Mouse (Mus musculus) urinary bladder, adult 18-20 months (tissue): Measurements from ENCODE around the gene Mest.

Source experiments
- DNase-seq, 2 experiments: peaks; one replicate each; pipeline ENCODE4 v3.0.0; 2022; ENCODE audit warnings: low spot score in 2 of 2, mixed read lengths in 2 of 2

The Mest gene

DNA sequence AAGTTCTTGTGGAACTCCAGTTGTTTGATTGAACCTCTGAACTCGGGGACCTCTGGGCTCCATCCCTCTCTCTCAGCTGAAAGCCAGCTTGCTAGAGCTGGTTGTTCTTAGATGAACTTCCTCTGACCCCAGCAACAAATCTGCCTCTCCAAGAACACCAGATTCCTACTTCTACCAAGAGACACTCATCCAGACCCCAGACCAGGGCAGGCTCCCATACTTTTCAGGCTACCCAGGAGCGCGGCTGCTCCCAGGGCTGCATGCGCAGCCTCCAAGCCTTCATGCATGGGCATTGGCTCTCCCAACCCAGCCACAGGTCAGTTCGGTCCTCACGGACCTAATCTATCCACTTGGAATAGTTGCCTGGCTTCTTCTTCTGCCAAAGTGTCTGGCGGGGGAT lies at the start of gene Mest:
TSS of gene Mest (plus strand) at position 217 of the 400 bp plus-strand sequence.
- DNase-seq: no peak

DNA sequence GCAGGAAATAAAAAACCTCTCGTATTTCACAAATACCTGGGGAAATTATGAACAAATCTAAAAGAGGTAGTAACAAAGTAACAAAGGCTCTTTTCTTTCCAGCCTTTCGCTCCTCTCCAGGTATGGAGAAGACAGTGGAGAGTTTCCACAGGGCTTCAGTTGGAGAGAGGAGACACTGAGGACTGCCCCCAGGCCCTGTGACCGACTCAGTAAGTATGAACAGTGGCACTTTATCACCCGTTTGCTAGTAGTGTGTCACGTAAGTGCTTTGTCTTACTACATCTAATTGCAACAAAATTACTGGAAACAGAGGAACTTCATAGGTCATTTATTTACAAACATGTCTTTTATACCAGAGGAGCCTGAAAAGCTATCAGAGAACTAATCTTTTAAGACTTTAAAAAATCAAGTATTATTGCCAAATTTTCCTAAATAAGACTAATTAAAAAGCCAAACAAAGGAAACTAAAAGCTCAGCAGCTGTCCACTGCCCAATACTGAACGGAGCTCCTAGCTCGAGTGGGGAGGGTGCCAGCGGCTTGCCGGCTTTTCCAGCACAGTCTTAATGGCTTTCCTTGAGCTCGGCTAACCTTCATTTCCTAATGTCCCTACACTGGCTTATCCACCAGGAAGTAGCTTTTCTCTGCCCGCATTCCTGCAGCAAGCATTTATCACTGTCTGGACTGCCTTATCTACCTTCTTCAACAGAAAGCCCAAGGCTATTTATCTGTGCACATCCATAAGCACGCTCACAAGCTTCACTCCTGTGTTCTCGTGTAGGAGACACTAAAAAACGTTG lies 49.4 kb upstream of the Mest start:
- DNase-seq: no peak

DNA sequence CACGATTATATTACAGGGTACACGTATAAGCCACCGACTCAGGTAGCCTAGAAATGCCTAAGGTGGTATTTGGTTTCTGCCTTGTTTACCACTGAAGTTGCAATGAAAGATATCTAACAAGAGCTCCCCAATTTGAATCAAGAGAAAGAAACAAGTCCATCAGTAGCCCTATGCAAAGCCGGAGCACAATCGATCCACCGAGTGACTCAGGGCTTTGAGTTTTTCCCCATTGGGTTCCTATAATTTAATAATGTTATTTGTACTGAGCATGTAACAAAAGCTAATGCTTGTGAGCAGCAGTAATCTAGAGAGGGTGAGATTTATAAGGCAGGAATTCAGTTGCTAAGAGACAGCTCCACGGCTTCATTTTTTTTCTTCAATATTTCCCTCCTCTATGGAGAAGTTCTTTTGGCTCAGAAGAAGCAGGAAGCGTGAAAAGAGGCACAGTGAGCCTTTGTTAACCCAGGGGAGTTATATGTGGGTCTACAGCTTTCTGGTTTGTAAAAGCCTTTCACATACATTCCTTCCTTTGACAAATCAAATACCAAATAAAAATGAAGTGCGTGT lies 48.5 kb upstream of the Mest start:
- no peak for DNase-seq

DNA sequence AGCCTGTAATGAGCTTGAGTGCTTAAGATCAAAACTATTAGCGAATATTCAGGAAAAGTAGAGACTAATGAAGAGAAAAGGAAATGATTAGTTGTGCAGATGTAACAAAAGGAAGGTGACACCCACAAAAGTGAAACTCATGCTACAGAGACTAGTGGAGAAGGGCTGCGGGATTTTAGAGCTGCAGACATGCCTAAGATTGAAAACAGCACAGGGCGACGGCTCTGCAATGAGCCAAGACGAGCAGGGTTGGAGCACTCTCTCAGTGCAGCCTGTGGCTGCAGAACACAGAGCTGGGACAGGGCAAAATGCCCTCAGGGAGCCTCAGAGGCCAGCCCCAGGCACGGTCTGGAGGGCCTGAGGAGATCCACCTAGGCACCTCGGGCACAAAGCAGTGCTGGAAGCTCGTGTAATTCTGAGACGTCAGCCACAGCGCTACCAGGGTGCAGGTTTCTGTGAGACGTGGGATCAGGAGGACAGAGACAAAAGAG lies 48.0 kb upstream of the Mest start:
- no peak for DNase-seq

DNA sequence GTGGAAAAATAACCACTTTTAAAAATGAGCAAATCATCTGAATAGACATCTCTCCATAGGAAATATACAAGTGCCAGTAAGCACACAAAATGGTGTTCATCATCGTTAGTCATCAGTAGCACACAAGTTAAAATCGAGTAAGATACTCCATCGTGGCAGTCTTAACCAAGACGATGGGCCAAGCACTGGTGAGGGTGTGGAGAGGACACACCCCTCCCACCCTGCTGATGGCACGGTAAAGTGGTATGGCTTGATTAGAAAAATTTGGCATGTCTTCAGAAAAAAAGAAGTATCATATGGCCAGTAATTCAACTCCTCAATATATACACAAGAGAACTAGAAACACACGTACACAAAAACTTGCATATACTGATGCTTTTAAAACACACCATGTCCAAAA lies 46.8 kb upstream of the Mest start:
- DNase-seq: no peak

DNA sequence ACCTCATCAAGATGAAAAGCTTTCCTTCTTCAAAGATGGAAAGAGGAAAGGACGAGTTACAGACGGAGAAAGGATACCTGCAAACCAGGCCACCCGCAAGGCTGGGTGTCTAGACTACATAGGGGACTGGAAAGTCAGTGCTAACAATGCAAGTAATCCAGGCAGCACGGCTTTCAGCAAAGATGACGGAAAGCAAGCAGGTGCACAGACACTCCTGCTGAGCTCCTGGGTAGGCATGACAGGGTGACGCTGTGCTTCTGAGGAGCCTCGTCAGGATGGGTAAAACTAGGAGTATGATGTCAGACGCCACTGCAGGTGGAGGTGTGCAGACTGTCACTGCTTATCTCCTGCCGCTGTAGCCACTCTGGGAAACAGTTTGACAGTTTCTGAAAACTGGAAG lies 45.8 kb upstream of the Mest start:
- DNase-seq: no peak

DNA sequence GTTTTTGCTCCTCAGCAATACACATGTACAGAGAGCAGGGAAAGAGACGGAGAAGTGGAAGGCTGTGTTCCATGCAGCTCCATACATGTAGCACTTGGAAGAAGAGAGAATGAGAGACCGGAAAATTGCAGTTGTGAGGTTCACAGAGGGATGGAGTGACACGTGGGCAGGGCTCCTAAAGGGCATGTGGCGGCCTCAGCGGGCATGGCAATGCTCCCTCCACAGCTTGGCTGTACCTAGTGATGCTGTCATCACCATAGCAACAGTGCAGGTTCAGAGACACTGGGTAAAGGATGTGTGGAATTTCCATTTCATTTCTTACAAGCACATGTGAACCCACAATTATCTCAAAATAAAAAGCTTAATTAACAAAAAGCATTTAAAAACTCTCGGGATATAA lies 44.9 kb upstream of the Mest start:
- no peak for DNase-seq

DNA sequence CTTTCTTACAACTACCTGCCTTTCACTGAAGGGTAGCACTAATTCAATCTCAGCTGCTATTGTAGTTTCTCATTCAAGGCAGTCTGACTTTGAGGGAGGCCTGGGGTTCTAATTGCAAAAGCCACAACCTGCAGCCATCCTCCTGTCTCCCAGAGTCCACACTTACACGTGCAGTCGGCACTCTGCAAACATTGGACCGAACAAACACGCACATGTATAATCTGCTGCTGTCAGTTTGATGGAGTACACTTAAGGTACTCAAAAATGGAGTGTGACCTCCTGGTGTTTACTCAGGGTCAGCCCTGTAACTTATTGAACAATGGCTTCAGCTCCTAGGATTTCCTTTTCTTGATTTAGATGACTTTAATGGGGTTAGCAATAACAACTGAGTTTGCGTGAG lies 43.8 kb upstream of the Mest start:
- DNase-seq: no peak

DNA sequence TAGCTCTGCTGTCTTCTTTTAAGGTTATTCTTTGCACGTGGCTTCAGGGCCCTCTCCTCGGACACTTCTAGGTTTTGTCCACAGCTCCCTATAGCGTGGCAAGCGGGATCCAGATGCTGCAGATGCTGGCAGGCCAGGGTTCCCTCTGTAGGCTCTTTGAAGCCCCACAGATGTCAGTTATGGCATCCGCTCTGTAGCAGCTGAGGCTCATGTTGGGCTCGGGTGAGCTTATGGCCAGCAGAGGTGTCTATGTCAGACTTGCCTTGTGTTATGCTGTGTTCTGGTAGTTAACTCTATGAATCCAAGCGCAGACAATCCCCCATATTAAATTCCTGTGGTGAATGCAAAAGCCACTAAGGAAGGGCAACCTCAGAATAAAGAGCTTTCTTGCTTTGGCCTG lies 42.9 kb upstream of the Mest start:
- no peak for DNase-seq

DNA sequence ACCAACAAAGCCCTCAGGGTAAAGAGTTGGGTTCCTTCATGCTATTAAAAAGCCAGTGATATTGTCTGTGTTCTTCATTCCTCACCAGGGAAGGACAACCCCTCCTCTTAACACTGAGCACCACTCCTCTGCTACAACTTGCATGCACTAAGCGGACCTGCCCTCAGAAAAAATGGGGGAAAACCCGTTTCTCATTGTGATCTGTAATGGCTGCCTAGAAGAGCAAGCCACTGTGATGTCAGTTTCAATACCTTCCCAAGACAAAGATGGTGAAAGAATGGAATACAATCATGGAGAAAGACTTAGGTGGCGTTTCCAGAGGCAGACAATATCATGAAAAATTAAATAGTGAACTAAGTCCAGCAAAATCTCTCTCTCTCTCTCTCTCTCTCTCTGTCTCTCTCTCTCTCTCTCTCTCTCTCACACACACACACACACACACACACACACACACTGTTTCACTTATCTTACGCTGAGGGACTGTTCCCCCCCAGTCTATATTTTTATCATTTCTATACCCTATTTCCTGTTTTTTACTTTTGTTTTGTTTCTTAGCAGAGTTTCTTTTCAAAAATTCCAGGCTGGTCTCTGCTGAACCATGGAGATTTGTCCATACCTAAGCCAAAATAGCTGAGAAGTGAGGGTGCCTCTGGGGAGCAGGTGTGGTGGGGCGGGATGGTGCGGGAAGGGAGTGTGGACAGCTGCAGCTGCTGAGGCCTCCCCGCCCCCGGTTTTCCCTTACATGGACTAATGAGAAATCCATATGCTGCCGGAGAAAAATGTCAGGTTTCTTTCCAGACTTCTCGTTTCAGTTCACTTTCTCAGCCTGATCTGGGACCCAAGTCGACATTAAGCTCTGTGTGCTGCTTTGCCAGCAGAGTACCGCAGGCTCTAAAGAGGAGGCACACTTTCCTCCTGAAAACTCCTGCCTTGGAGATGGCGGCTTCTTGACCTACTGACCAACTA lies 41.1 kb upstream of the Mest start:
- DNase-seq: no peak

DNA sequence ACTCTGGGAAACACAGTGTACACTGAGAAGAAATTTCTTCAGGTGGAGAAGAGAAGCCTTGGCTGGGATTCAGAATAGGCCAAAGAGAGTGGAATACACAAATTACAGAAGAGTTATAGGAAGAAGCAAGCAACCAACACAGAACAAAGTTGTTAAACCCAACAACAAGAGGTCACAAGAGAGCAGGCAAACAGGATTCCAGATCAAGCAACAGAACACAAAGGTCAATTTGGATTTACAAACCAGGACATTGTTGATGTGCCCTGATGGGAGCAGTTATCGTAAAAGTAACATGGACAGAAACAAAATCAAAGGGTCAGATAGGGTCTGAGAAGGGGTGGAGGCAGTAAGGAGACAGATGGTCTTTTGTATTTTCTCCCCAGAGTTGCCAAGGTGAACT lies 38.8 kb upstream of the Mest start:
- no peak for DNase-seq

DNA sequence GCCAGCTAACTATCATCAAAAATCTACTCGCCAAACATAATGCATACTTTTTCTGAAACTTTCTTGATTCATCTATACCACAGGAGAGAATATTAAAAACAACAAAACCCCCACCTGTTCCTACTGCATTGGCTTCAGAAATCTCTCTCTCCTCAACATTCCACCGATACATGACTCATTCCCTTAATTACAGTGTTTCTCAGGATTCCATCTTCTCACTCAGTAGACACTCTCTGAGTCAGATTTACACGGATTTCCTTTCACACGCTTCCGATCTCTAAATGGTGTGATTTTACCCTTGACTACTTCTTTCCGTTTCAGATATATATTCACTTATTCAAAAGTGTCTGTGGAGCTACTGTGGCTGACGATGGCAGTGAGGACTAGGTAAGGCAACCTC lies 36.1 kb upstream of the Mest start:
- no peak for DNase-seq

DNA sequence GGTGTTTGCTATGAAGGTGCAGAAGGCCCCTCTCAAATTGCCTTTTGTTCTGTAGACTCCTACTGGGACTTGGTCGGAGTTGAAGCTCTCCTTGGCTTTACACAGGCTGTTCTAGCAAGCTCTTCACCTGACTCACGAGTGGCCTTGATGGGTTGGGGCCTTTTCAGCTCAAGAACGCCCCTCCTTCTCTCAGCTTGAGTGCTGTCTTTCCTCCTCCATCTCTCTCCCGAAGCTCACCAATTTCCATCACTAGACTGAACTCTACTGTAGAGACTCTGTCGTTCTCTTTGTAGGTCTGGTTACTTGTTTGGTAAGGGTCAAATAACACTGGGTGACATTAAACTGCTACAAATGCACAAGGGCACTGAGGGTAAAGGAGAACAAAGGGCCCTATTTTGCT lies 30.5 kb upstream of the Mest start:
- DNase-seq: no peak

DNA sequence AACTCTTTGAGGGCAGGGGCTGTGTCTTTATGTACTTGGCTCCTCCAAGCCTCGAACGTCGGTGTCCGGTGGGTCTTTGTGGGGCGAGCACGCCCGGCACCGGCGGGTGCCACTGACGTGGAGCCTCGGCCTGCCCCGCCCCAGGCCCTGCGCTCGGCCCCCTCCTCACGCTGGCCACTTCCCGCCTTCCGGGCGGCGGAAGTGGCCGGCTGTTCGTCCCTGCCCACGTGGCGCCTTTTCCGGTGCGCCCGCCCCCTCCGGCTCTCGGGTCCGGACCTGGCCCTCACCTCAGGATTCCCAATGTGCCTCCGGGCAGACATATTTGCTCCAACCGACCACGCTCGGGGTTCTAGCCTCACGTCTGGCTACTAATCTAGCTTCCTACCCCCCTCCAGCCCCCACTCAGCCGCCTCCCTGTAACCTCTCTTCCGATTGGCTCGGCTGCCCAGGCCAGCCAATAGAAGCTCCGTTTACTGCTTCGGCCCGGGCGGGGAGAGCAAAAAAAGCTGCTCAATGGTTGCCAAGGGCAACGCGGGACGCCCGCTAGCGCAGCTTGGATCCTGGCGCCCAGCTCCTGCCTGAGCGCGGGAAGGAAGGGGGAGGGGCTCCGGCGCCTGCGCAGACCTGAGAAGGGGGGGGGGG lies 29.9 kb upstream of the Mest start, which contains the start of gene Cep41:
TSS of gene Cep41 (minus strand) at position 400 of the 642 bp plus-strand sequence.
- peak; percentile 91 to 96 for DNase-seq

DNA sequence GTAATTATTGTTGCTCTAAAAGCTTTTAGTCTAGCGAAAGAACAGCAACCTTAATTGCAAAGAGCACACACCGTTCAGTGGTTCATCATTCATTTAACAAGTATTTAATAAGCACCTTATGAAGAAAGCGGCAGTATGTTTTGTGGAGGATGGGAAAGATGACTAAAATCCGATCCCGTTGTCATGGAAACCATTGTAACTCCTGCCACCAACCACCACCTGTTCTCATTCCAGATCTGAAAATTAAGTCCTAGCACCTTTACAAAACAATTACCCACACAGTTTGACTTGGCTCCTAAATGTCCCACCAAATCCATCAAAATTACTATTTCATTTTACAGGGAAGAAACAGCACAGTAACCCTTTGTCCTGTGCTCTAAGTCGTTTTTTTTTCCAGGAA lies 29.1 kb upstream of the Mest start:
- no peak for DNase-seq

DNA sequence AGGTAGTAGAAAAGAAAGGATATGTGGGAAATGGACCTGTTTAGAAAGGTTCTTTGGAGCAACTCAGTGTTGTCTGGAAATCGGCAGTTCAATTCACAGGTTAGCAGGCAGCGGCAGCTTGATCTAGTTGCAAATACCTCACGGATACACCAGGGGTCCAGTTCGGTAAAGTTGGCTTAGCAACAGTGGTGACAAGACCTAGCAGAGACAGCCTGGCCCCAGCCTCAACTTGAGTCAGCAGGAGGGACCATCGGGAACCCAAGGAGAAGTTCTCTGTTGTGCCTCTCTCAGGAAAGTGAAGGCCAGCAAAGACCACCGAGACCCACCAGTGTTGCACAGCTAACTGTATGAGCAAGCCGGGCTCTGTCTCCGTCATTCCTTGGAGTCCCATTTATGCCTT lies 28.2 kb upstream of the Mest start:
- DNase-seq: no peak

DNA sequence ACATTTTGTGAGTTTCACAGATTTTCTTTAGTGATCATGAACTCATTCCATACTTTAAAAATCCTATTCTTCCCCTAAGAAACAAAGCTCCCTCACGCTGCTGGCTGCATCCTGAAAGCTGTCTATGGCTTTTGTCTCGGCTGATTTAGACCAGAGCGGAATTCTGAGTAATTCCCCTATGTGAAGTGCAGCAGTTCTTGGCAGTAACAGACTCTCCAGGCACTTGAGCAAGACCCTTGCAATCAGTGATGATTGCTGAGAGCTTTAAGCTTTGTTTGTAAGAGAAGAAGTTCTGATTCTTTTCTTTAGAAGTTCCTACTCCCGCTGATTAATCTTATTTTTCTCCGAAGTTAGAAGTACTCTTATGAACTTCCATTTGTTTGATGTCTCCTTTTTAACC lies 25.9 kb upstream of the Mest start:
- no peak for DNase-seq

DNA sequence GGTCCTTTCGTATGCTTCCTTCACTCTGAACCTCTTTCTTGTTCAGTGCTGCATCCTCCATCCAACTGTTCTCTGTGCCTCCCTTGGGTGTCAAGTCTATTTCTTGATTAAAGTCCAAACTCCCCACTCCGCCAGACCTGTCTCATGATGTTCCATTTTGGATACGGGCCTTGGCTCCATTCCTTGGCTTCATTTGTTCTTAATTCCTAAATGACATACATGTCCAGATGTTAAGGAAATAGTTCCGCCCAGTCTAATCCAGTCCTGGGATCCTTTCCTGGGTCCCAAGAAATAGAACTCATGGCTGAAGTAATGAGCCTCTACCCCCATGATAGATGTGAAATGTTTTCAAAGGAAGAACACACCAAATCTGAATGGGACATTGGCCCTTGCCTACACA lies 25.3 kb upstream of the Mest start:
- DNase-seq: no peak

DNA sequence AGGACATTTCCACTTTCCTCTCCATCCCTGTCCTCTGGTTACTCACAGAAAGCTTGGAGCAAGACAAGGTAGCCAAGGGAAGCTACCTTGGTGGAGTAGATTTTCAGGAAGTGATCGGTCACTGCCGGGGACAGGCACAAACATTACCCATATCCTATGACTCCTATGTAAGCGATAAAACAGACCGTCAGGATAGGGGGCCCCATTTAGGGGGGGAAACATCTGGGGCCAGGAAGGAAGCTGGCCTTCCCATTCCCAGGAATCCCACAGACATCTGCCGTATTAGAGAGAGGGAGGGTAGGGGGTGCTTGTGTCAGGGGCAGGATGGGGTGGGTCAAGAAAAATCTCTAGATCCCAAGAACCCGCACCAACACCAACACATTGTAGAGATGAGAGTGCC lies 23.2 kb upstream of the Mest start:
- DNase-seq: no peak

DNA sequence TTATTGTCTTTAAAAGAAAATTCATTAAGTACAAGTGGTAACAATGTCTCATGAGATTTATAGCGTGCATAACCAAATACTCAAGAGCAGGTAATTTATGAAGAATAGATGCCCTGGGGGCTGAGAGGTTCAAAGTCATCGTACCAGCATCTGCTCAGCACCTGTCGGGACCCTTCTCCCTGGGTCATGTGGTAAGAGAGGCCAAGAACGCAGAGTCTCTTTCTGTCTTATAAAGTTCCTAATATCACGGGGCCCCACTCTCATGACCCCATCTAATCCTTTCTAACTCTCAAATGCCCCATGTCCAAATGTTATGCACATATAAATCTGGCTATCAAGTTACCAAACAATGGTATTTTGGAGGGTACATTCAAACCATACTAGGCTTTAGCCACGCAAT lies 20.5 kb upstream of the Mest start:
- no peak for DNase-seq

DNA sequence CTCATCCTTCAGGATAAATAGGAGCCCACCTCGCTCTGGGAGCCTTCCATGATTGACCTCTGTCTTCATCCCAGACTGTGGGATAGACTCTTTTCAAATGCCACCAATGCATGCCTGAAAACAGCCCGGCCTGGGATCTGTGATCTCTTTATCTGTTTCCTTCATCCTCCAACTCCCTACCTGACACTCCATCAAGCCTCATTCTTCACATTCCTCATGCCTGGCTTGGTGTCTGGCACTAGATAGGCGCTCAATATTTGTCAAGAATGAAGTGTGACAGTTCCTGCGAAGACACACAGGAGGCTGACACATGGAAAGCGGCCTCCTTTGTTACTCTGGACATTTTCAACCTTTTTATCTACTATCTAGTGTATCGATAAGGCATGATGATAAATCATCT lies 19.9 kb upstream of the Mest start:
- DNase-seq: no peak
